Mouse (Mus musculus) right cerebral cortex, adult 18-20 months (tissue): ENCODE measurements at regions not wholly inside any gene's neighbourhood (a gene's known extent, or its start where the extent isn't known, plus 50 kb on each side); places are given as distances from the start of the nearest gene placed in this dataset.

ENCODE experiments used
- DNase-seq: peaks from one replicate; pipeline ENCODE4 v3.0.0; 2022; ENCODE audit warnings: mixed read lengths

DNA sequence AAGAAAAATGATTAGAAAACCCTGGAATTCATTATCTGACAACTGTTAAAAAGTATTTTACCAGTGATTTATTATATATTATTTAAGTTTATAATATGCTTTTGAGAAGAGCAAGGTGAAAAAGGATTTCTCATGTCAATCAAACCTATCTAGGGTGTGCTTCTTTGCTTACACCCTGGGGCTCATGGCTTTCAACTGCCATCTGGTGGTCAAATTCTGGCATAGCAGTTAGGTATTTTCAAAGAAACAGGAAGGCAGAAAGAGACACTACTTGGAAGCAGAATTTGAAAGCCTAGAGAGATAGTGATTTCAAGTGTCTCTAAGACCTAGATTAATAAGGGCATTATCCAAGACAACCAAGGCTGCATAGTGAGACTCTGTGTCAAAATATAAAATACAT, 167.8 kb upstream of the Amot start:
- peak; percentile 7 for DNase-seq

DNA sequence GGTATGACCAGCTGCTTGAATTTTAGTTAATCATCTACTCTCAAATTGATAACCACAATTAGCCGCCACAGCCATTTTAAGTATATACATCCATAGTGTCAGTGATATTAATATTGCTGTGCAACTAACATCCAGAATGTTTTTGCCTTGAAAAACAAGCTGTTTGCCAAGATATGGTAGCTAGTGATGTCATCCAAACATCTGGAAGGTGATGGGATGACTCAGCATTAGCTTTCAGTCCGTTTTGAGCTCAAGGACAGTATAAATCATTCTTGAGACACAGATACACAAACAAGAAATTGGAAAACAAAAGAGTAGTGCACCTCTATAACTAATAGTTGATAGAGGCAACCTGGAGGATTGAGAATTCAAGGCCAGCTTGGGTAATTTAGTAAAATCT, 146.7 kb upstream of the Amot start:
- no peak for DNase-seq

DNA sequence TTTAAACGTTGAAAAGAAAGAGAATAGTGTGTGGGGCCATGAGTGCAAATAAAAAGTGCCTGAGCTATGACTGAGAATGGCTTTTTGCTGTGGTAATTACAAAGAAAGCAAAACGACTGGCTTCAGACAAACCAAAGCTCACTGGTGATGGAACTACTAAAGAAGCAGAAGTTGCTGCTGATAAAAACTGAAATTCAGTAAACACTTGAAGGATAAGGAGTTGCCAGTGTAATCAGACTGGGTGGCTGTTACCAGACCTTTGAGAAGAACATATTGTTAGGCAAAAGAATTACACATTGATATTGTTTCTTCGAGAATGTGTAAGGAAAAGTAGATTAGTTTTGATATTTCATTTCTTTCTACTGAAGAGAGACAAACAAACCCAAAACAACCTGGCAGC, 114.7 kb upstream of the Amot start:
- no peak for DNase-seq

DNA sequence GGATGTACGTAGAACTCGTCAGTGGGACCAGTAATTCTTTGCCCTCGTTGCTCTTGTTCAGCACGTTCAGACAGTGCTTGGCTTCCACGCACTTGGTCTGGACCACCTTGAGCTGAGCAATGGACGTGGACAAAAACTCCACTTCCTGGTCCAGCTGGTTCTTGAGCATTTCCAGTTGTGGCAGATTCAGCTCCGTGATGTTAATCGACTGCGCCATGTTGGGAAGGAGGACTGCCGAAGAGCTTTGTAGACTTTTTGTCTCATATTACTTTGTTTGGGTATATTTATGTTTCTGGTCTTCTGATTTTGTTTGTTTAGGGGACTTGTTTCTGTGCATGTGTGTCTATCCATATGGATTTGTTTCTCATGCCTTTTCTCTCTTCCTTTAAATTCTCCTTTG, 97.1 kb upstream of the Amot start:
- DNase-seq: no peak

DNA sequence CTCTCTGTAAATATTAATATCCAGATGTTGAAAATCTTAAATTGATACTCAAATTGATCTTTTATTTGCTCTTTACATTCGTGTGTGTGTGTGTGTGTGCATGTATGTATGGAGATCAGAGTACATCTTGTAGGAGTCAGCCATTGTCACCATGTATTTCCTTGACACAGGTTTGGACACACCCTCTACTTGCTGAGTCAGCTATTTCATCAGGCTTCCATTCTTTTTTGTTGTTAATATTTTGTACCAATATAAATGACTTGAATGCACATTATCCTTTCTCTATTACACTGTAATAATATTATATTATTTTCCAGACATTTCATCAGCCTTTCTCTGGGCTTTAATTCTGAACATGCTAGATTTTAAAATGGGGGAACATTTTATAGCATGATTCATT, 85.8 kb upstream of the Amot start:
- no peak for DNase-seq

DNA sequence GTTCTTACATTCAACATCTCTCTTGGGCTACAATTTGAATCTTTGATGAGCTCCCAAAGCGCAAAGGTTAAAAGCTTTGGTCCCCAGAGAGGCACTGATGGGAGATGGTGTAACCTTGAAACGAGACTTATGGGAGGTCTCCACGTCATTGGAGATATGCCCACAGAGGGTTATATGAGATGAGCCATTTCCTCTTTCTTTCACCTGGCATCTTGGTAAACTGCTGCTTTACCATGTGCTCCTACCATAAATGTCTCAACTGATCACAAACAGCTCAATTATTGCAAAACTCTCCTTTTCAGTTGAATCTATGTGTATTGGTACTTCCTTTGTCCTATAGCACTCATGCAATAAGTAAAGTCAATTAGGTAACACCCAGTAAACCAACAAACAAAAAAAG, 62.5 kb upstream of the Amot start:
- no peak for DNase-seq

GRCm38 (mm10) chrX:145567073-145567472, 62.1 kb upstream of the Amot start:
- DNase-seq: no peak

- DNase-seq: no peak
Observed at GRCm38 (mm10) chrX:145558881-145559280, 53.9 kb upstream of the Amot start.
